Mouse (Mus musculus) ES-E14 (cell line): ENCODE measurements around the gene Otop2. TPM values are rescaled to one million over a fixed set of nuclear protein-coding genes. Genes with fewer than 3 reads are reported as not detected.

ENCODE experiments used
- DNase-seq: peaks from one replicate; pipeline ENCODE4 v3.0.0-alpha.2; 2013; ENCODE audit warnings: low read depth, low spot score
- H3K27ac ChIP-seq: 2 replicates; pipeline ENCODE4 v1.5.1; 2012; ENCODE audit warnings: low read depth, mild to moderate bottlenecking, low read length, moderate library complexity, mixed read lengths; ENCODE audit not compliant: poor library complexity, insufficient read depth, severe bottlenecking
- H3K36me3 ChIP-seq: 2 replicates; pipeline ENCODE4 v1.6.1; 2012; ENCODE audit warnings: mild to moderate bottlenecking, low read length, moderate library complexity, mixed read lengths; ENCODE audit not compliant: control insufficient read depth, poor library complexity, insufficient read depth, severe bottlenecking
- H3K4me1 ChIP-seq, 2 experiments: fragments of 150-350 bp in 1 of 2; sonication (generic) in 1 of 2; 2 replicates each; pipeline ENCODE4 v1.6.1; 2012; ENCODE audit warnings: low read length in 2 of 2, mild to moderate bottlenecking in 1 of 2, mixed read lengths in 1 of 2; ENCODE audit not compliant: control insufficient read depth in 2 of 2, insufficient read depth in 2 of 2, poor library complexity in 1 of 2
- H3K4me3 ChIP-seq, 2 experiments: fragments of 150-350 bp in 1 of 2; sonication (generic) in 1 of 2; 2 replicates each; pipeline ENCODE4 v1.5.1; 2012; ENCODE audit warnings: low read length in 2 of 2, low read depth in 1 of 2, mild to moderate bottlenecking in 1 of 2, mixed read lengths in 1 of 2; ENCODE audit not compliant: insufficient read depth in 1 of 2, poor library complexity in 1 of 2, severe bottlenecking in 1 of 2
- H3K9ac ChIP-seq: 2 replicates; pipeline ENCODE4 v1.6.1; 2012; ENCODE audit warnings: low read depth, mild to moderate bottlenecking, low read length, mixed read lengths; ENCODE audit not compliant: poor library complexity, insufficient read depth, severe bottlenecking
- H3K9me3 ChIP-seq: fragments of 150-350 bp; sonication (generic); 2 replicates; pipeline ENCODE4 v1.6.1; 2012; ENCODE audit warnings: low read depth, mild to moderate bottlenecking, low read length; ENCODE audit not compliant: control insufficient read depth, insufficient read depth
- CHD2 ChIP-seq: IDR thresholded peaks from 2 replicates; pipeline ENCODE4 v1.6.1; 2014; ENCODE audit warnings: mild to moderate bottlenecking, low read depth, low read length, inconsistent platforms
- HCFC1 ChIP-seq: IDR thresholded peaks from 2 replicates; pipeline ENCODE4 v1.6.1; 2012; ENCODE audit warnings: low read length, inconsistent platforms, borderline replicate concordance; ENCODE audit not compliant: insufficient read depth
- MAFK ChIP-seq: IDR thresholded peaks from 2 replicates; pipeline ENCODE4 v1.6.1; 2014; ENCODE audit warnings: mild to moderate bottlenecking, low read depth, low read length, inconsistent platforms; ENCODE audit not compliant: insufficient read depth
- ZC3H11A ChIP-seq: IDR thresholded peaks from 2 replicates; pipeline ENCODE4 v1.6.1; 2012; ENCODE audit warnings: low read depth, mild to moderate bottlenecking, inconsistent platforms, low read length, borderline replicate concordance
- ZNF384 ChIP-seq: IDR thresholded peaks from 2 replicates; pipeline ENCODE4 v1.6.1; 2012; ENCODE audit warnings: low read depth, low read length, inconsistent platforms
- in situ Hi-C, 2 experiments: fragments of 600-800 bp; cut with MboI; formaldehyde crosslinking; loops; one replicate each; pipeline ENCODE4 v1.15.1; 2025; ENCODE audit warnings: low sequenced_read_pairs in 2 of 2, inconsistent platforms in 1 of 2; ENCODE audit not compliant: unreplicated experiment in 2 of 2
- total RNA-seq: library from RNA; depleted of rRNA; stranded (reverse); fragments of 300-350 nt; gene quantifications from 2 replicates; pipeline ENCODE4 v1.2.3, GENCODE M21; 2012

Otop2 gene
- total RNA-seq, 1 experiment, result 0.18 TPM

- H3K4me3 ChIP-seq, result peak within 1 kb of the TSS; percentile 34 to 60; a peak in 3 of 4 replicates
- DNase-seq, result no peak
- H3K36me3 ChIP-seq, result peaks cover 8% of the 10 kb centered on the region
- no peaks in the 10 kb centered on the region for H3K9me3 ChIP-seq
- H3K4me1 ChIP-seq, result peaks cover 0 to 18% of the 10 kb centered on the region in 2 experiments; a peak in 1 of 4 replicates
- in situ Hi-C loops, result no loop called here
- H3K9ac ChIP-seq, result peak within 1 kb of the TSS; percentile 26; the same call in 1 of the 2 replicates
- H3K27ac ChIP-seq, result no peak within 1 kb of the TSS
- TF ChIP-seq ZNF384, result no peak
- no peak for TF ChIP-seq HCFC1
- TF ChIP-seq CHD2, result no peak
- TF ChIP-seq ZC3H11A, result no peak
- no peak for TF ChIP-seq MAFK
Observed at GRCm38 (mm10) chr11:115267061-115267883, 39.7 kb upstream of the Otop2 start, which contains the start of gene Grin2c. TSS of gene Grin2c (minus strand) at chr11:115267243.

- in situ Hi-C loops, result no loop called here
- Histone ChIP-seq H3K9ac (no peak overlapping the region), H3K4me3 (no peak overlapping the region), H3K36me3 (peaks cover 8% of the 10 kb centered on the region), H3K4me1 (peaks cover 0 to 16% of the 10 kb centered on the region in 2 experiments; a peak in 1 of 4 replicates), H3K27ac (no peak overlapping the region), H3K9me3 (no peaks in the 10 kb centered on the region)
- no peak for TF ChIP-seq CHD2
- no peak for TF ChIP-seq ZNF384
- no peak for TF ChIP-seq HCFC1
- DNase-seq, result no peak
Observed at GRCm38 (mm10) chr11:115267958-115268357, 39.0 kb upstream of the Otop2 start.

- Histone ChIP-seq H3K9me3 (no peaks in the 10 kb centered on the region), H3K36me3 (peaks cover 8% of the 10 kb centered on the region), H3K4me3 (no peak overlapping the region), H3K4me1 (peaks cover 0 to 15% of the 10 kb centered on the region in 2 experiments; a peak in 1 of 4 replicates), H3K27ac (no peak overlapping the region), H3K9ac (no peak overlapping the region)
- TF ChIP-seq HCFC1 (no peak), ZC3H11A (no peak), ZNF384 (no peak), CHD2 (no peak), MAFK (no peak)
- in situ Hi-C loops, result loop anchor here in 1 of 2 experiments (5.0 kb wide), 1 partner anchor 67 kb away; no protein-coding TSS in a partner anchor
- no peak for DNase-seq
Observed at GRCm38 (mm10) chr11:115269330-115270066, 37.5 kb upstream of the Otop2 start.

GRCm38 (mm10) chr11:115270148-115270861 lies 36.7 kb upstream of the Otop2 start:
- peaks cover 8% of the 10 kb centered on the region for H3K36me3 ChIP-seq
- in situ Hi-C loops, result loop anchor here in 1 of 2 experiments (5.0 kb wide), 1 partner anchor 68 kb away; no protein-coding TSS in a partner anchor
- no peak overlapping the region for H3K27ac ChIP-seq
- H3K9ac ChIP-seq, result no peak overlapping the region
- no peaks in the 10 kb centered on the region for H3K9me3 ChIP-seq
- DNase-seq, result peak; percentile 81
- TF ChIP-seq HCFC1, result no peak
- TF ChIP-seq CHD2, result no peak
- TF ChIP-seq ZC3H11A, result peak; percentile 87; the same call in 1 of the 2 replicates
- TF ChIP-seq MAFK, result no peak
- TF ChIP-seq ZNF384, result 0 out of 2 replicates have a peak, but pooled peaks have one; percentile 29
- no peak overlapping the region for H3K4me3 ChIP-seq
- H3K4me1 ChIP-seq, result peaks cover 0 to 11% of the 10 kb centered on the region in 2 experiments; a peak in 1 of 4 replicates
